Mouse (Mus musculus) erythroblast, embryonic 14.5 days (primary cell): ENCODE measurements around the gene Scarb2. TPM values are rescaled to one million over a fixed set of nuclear protein-coding genes. Genes with fewer than 3 reads are reported as not detected.

Experiments
- H3K27me3 ChIP-seq: 2 replicates; pipeline ENCODE4 v1.6.1; 2012; ENCODE audit warnings: inconsistent platforms; ENCODE audit not compliant: control insufficient read depth
- H3K36me3 ChIP-seq: 2 replicates; pipeline ENCODE4 v1.6.1; 2012; ENCODE audit warnings: mild to moderate bottlenecking, inconsistent platforms; ENCODE audit not compliant: control insufficient read depth
- H3K4me1 ChIP-seq: 2 replicates; pipeline ENCODE4 v1.6.1; 2012; ENCODE audit warnings: inconsistent platforms; ENCODE audit not compliant: control insufficient read depth
- H3K4me3 ChIP-seq: replicated peaks from 2 replicates; pipeline ENCODE3; 2012; ENCODE audit warnings: moderate library complexity, mild to moderate bottlenecking, inconsistent platforms
- H3K9me3 ChIP-seq: 2 replicates; pipeline ENCODE4 v1.6.1; 2012; ENCODE audit warnings: low read length, inconsistent platforms, mixed read lengths; ENCODE audit not compliant: control insufficient read depth
- GATA1 ChIP-seq: IDR thresholded peaks from 2 replicates; pipeline ENCODE4 v1.6.1; 2012; ENCODE audit warnings: low read length, inconsistent platforms, mixed read lengths
- TAL1 ChIP-seq: IDR thresholded peaks from 3 replicates; pipeline ENCODE4 v1.6.1; 2012; ENCODE audit warnings: low read length, inconsistent platforms, mixed read lengths
- polyA plus RNA-seq: library from polyadenylated mRNA; stranded (reverse); fragments of >175 nt; gene quantifications from 2 replicates; pipeline ENCODE4 v1.2.3, GENCODE M21; 2012

Scarb2 gene
- polyA plus RNA-seq, 1 experiment = 0.14 TPM

DNA sequence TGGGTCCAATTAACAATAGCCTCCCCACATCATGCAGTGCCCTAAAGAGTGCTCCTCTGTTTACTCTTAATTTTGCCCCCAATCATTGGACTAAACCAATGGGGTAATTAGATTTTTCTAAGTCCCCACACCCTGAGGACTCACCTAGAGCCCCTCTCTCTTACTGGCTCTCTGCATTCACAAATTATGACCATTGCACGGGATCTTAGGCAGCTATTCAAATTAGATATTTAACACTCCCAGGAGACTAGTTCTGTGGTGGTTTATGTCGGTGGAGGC lies 102.3 kb downstream of the Scarb2 start:
- peaks cover 3% of the 10 kb centered on the region for H3K4me1 ChIP-seq
- no peaks in the 10 kb centered on the region for H3K27me3 ChIP-seq
- no peaks in the 10 kb centered on the region for H3K9me3 ChIP-seq
- TF ChIP-seq GATA1 (no peak), TAL1 (no peak)
- H3K36me3 ChIP-seq = no peaks in the 10 kb centered on the region
- H3K4me3 ChIP-seq = no peak overlapping the region

DNA sequence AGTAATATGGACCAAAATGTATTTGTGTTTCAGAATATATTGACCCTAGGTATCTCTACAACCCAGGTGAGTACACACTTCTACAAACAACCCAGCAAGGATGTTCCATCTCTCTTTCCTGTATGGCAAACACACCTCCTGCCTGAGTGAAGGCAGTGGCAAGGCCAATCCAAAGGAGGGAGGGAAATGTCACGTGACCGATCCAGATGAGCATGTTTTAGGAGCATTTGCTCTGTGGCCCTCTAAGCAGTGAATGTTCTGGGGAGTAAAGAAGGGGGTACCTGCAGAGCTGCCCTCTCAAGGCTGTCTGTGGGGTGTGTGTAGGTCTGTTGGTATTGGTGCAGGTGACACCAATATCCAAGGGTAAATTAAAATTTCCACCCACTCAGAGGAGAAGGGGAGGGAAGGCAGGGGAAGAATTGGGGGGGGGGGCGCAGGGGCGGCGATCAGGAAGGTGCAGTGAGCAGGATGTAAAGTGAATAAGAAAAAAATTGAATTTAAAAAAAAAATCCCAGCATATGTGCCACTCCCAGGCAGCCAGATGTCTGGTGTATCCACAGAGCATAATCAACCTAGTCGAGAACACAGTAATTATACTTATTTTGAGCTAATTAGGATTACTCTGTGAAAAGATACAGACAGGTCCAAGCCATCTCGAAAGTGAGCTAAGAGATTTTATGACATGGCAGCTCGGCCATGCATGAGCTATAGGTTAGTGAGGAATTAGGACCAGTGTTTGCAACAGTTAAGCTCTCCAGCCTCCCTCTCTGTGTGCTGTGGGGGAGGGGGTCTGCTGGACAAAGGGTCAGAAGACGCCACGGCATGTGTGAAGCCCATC lies 102.9 kb downstream of the Scarb2 start:
- no peak overlapping the region for H3K4me3 ChIP-seq
- H3K4me1 ChIP-seq = peaks cover 3% of the 10 kb centered on the region
- H3K36me3 ChIP-seq = no peaks in the 10 kb centered on the region
- no peaks in the 10 kb centered on the region for H3K27me3 ChIP-seq
- TF ChIP-seq GATA1 (no peak), TAL1 (no peak)
- H3K9me3 ChIP-seq = no peaks in the 10 kb centered on the region

DNA sequence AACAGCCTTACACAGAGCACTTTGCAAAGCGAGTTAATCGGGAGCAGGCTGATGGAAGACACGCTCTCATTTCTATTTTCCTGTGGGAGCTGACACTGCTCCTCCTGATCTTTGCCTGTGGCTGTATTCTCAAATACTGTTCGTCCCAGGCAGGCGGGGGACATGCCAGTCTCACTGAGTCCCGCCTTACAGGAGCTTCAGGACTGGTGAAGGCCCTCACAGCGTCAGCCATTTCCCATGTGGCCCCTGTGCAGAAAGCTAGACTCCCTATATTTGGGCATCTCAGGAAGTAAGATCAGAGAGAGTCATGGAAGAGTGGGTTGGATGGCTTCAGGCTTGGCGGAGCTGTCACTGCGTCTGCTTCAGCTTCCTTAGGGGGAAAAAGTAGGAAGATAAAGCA lies 103.8 kb downstream of the Scarb2 start:
- Histone ChIP-seq H3K27me3 (no peaks in the 10 kb centered on the region), H3K4me3 (no peak overlapping the region)
- TF ChIP-seq GATA1 (no peak), TAL1 (no peak)

DNA sequence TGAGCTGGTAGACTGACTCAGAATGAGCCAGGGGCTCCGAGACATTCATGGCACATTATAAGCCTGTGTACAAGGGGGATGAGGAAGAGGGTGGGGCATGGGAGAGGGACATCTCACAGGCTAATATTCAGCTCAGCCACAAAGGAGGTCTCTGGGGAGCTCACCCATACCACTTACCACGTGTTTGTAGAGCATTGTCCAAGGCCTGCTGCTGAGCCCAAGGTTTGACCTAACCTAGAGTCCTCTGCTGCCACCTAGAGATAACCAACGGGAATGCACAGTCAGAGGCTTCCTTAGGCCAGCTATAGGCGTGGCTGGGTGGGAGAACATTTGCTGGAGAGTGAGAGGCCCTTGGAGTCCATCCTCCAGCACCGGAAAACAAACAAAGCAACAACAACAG lies 108.5 kb downstream of the Scarb2 start:
- H3K36me3 ChIP-seq = no peaks in the 10 kb centered on the region
- no peak for TF ChIP-seq TAL1
- no peak for TF ChIP-seq GATA1
- H3K4me3 ChIP-seq = no peak overlapping the region
- no peaks in the 10 kb centered on the region for H3K9me3 ChIP-seq
- peaks cover 8% of the 10 kb centered on the region for H3K27me3 ChIP-seq
- peaks cover 46% of the 10 kb centered on the region for H3K4me1 ChIP-seq

More for the DNA sequence above, 103.8 kb downstream of the Scarb2 start:
- no peaks in the 10 kb centered on the region for H3K9me3 ChIP-seq
- no peaks in the 10 kb centered on the region for H3K36me3 ChIP-seq
- peaks cover 10% of the 10 kb centered on the region for H3K4me1 ChIP-seq

DNA sequence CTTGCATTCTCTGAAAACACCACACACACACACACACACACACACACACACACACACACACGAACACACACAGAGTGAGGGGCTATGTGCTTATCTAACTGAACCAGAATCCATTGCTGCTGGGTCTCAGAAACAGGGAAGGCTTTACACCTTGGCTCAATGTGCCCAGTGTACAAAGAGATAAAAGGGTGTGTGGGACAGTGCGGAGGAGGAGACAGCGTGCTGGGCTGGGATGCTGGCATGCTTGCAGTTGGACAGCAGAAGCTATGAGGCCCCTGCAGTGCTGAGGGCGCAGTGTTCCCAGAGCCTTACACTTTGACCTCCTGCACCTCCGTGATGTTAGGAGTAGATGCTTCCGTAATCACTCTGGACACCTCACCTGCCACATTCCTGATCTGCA lies 110.2 kb downstream of the Scarb2 start:
- TF ChIP-seq GATA1 = no peak
- TF ChIP-seq TAL1 = peak; percentile 58; the same call in 2 of the 3 replicates
- peaks cover 53% of the 10 kb centered on the region for H3K4me1 ChIP-seq
- peaks cover 25% of the 10 kb centered on the region for H3K27me3 ChIP-seq
- H3K4me3 ChIP-seq = peak overlapping the region; percentile 1
- H3K36me3 ChIP-seq = no peaks in the 10 kb centered on the region
- H3K9me3 ChIP-seq = peaks cover 4% of the 10 kb centered on the region; the same call in 1 of the 2 replicates

DNA sequence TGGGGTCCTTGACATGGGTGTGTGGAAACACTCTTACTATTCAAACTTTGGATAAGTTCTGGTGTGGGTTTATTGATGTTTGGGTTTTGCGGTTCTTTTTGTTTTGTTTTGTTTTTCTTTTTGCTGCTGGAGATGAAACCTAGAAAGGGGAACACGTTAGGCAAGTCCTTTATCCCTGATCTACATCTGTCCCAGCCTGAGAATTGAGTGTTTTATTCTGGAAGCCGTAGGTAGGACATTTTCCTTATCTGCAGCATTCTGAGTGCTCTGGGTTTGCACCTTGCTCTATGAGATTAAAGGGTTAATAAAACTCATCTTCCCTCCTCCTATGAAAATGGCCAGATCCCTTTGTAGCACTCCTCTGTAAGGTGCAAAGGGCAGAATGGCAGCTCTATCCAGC lies 110.9 kb downstream of the Scarb2 start:
- Histone ChIP-seq H3K4me3 (no peak overlapping the region), H3K27me3 (peaks cover 32% of the 10 kb centered on the region), H3K9me3 (peaks cover 4% of the 10 kb centered on the region; the same call in 1 of the 2 replicates), H3K4me1 (peaks cover 53% of the 10 kb centered on the region), H3K36me3 (no peaks in the 10 kb centered on the region)
- TF ChIP-seq GATA1 (no peak), TAL1 (no peak)

DNA sequence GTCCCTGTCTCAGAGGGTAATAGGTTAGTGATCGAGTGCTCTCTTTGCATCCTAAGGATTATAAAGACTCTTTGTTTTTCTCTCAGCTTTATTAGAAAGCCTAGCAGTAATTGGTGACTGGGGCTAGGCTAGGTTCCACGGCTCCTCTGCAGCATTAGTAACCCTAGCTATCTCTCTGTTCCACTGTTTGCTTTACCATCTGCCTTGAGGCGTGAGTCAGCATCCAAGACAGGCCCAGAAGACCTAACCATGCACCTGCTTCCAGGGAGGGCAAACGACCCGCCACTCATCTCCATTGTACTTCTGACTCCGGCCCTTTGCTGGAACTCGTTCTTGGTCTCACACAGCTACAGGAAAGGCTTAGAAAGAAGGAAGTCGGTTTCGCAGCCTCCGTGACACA lies 112.8 kb downstream of the Scarb2 start:
- peaks cover 51% of the 10 kb centered on the region for H3K27me3 ChIP-seq
- TF ChIP-seq GATA1 (no peak), TAL1 (no peak)
- peaks cover 53% of the 10 kb centered on the region for H3K4me1 ChIP-seq

DNA sequence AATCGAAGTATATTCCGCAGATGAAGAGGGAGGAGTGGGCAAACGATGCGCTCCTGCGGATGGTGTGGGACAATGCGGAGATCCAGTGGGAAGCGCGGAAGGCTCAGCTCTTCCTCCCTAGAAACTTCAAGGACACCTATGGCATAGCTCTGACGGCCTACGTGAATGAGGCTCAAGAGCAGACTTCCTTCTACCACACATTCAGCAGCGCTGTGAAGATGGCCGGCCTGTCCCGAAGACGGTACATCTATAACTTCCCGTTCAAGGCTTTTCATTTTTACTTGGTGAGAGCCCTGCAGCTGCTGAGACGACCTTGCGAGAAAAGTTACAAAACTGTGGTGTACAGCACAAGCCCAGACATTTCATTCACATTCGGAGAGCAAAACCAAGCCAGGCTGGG lies 114.1 kb downstream of the Scarb2 start:
- no peak for TF ChIP-seq GATA1
- TF ChIP-seq TAL1 = no peak
- Histone ChIP-seq H3K4me1 (peaks cover 41% of the 10 kb centered on the region), H3K36me3 (no peaks in the 10 kb centered on the region), H3K27me3 (peaks cover 64% of the 10 kb centered on the region), H3K9me3 (peaks cover 4% of the 10 kb centered on the region; the same call in 1 of the 2 replicates), H3K4me3 (peak overlapping the region; percentile 44)

More for the DNA sequence above, 112.8 kb downstream of the Scarb2 start:
- no peaks in the 10 kb centered on the region for H3K36me3 ChIP-seq
- H3K4me3 ChIP-seq = no peak overlapping the region
- H3K9me3 ChIP-seq = peaks cover 4% of the 10 kb centered on the region; the same call in 1 of the 2 replicates

Other genes starting within 250 kb of the Scarb2 start
- gene Naaa, start 228.7 kb downstream of the Scarb2 start, polyA plus RNA-seq = 0.05 and 0.08 TPM in 2 replicates
- 0.13 and 0.55 TPM in 2 replicates for gene Sdad1, start 196.4 kb downstream of the Scarb2 start, polyA plus RNA-seq
- not detected in 2 replicates for gene Cxcl9, start 178.8 kb downstream of the Scarb2 start, polyA plus RNA-seq
- not detected in 2 replicates for gene Art3, start 175.0 kb downstream of the Scarb2 start, polyA plus RNA-seq
- not detected in 2 replicates for gene Cxcl10, start 157.9 kb downstream of the Scarb2 start, polyA plus RNA-seq
- gene Nup54, start 71.6 kb downstream of the Scarb2 start, polyA plus RNA-seq = 0.61 and 0.63 TPM in 2 replicates
- gene Fam47e, start 48.2 kb upstream of the Scarb2 start, polyA plus RNA-seq = not detected in 2 replicates
- 0.20 TPM in 1 of 2 replicates, not detected in the other for gene Stbd1, start 96.2 kb upstream of the Scarb2 start, polyA plus RNA-seq
- gene Ccdc158, start 168.4 kb upstream of the Scarb2 start, polyA plus RNA-seq = not detected in 2 replicates
- gene Shroom3, start 176.6 kb upstream of the Scarb2 start, polyA plus RNA-seq = 0.04 TPM in 1 of 2 replicates, not detected in the other